Mouse (Mus musculus): ENCODE data around the gene Prkag2. TPM values are rescaled to one million over a fixed set of nuclear protein-coding genes. Genes with fewer than 3 reads are reported as not detected.

Gene Prkag2
- polyA plus RNA-seq, 1 experiment from 2014 or later = 24.4 TPM

- H3K36me3 ChIP-seq = no peaks in the 10 kb centered on the region
- H3K4me1 ChIP-seq = peaks cover 30% of the 10 kb centered on the region
- H3K4me2 ChIP-seq = peak overlapping the region; percentile 84; the same call in 1 of the 2 replicates
- WGBS = 74% methylated on average over 5 of the region's 5 CpGs
- no peak for ATAC-seq (ENCODE audit: insufficient number of reproducible peaks, insufficient read depth, low FRiP score, low TSS enrichment, low read depth)
- H3K9me3 ChIP-seq = no peaks in the 10 kb centered on the region
- H3K4me3 ChIP-seq = no peak overlapping the region
- H3K27me3 ChIP-seq = no peaks in the 10 kb centered on the region
- peak overlapping the region; percentile 99; the same call in 1 of the 2 replicates for H3K27ac ChIP-seq
- H3K9ac ChIP-seq = peak overlapping the region; percentile 77; the same call in 1 of the 2 replicates
Observed at GRCm38 (mm10) chr5:24843841-24844240, 256.6 kb downstream of the Prkag2 start.

- H3K9ac ChIP-seq = peak overlapping the region; percentile 77
- 1% methylated on average over 21 of the region's 21 CpGs for WGBS
- peak; percentile 16 for ATAC-seq (ENCODE audit: insufficient number of reproducible peaks, insufficient read depth, low FRiP score, low TSS enrichment, low read depth)
Observed at GRCm38 (mm10) chr5:24843103-24843475, 257.4 kb downstream of the Prkag2 start.

GRCm38 (mm10) chr5:24842274-24843102, 258.0 kb downstream of the Prkag2 start, which contains the start of gene Rheb:
TSS of gene Rheb (minus strand) at chr5:24842624.
- peak; percentile 97 for ATAC-seq (ENCODE audit: insufficient number of reproducible peaks, insufficient read depth, low FRiP score, low TSS enrichment, low read depth)
- Histone ChIP-seq H3K27ac (peak within 1 kb of the TSS; percentile 99), H3K4me2 (peak within 1 kb of the TSS; percentile 90), H3K27me3 (no peaks in the 10 kb centered on the region), H3K36me3 (no peaks in the 10 kb centered on the region), H3K9me3 (no peaks in the 10 kb centered on the region), H3K4me3 (peak within 1 kb of the TSS; percentile 91), H3K4me1 (peaks cover 38% of the 10 kb centered on the region), H3K9ac (peak within 1 kb of the TSS; percentile 95)
- under 1% methylated on average over 92 of the region's 92 CpGs for WGBS

More at GRCm38 (mm10) chr5:24843103-24843475, 257.4 kb downstream of the Prkag2 start:
- Histone ChIP-seq H3K9me3 (no peaks in the 10 kb centered on the region), H3K4me1 (peaks cover 35% of the 10 kb centered on the region), H3K27me3 (no peaks in the 10 kb centered on the region), H3K36me3 (no peaks in the 10 kb centered on the region), H3K27ac (peak overlapping the region; percentile 99), H3K4me2 (peak overlapping the region; percentile 84), H3K4me3 (peak overlapping the region; percentile 91)

GRCm38 (mm10) chr5:24841662-24842273, 258.7 kb downstream of the Prkag2 start:
- WGBS = 0% methylated on average over 46 of the region's 50 CpGs
- no peaks in the 10 kb centered on the region for H3K9me3 ChIP-seq
- H3K4me1 ChIP-seq = peaks cover 40% of the 10 kb centered on the region
- H3K9ac ChIP-seq = peak overlapping the region; percentile 95
- peak overlapping the region; percentile 91 for H3K4me3 ChIP-seq
- H3K27me3 ChIP-seq = no peaks in the 10 kb centered on the region
- H3K4me2 ChIP-seq = peak overlapping the region; percentile 90
- no peaks in the 10 kb centered on the region for H3K36me3 ChIP-seq
- peak; percentile 0; the same call in 1 of the 2 replicates for ATAC-seq (ENCODE audit: insufficient number of reproducible peaks, insufficient read depth, low FRiP score, low TSS enrichment, low read depth)
- H3K27ac ChIP-seq = peak overlapping the region; percentile 99

- Histone ChIP-seq H3K9me3 (no peaks in the 10 kb centered on the region), H3K9ac (peak overlapping the region; percentile 95), H3K4me2 (peak overlapping the region; percentile 90), H3K36me3 (no peaks in the 10 kb centered on the region), H3K27ac (no peak overlapping the region), H3K4me3 (peak overlapping the region; percentile 91), H3K4me1 (peaks cover 40% of the 10 kb centered on the region), H3K27me3 (no peaks in the 10 kb centered on the region)
- ATAC-seq (ENCODE audit: insufficient number of reproducible peaks, insufficient read depth, low FRiP score, low TSS enrichment, low read depth) = no peak
- WGBS = 20% methylated on average over 11 of the region's 11 CpGs
Observed at GRCm38 (mm10) chr5:24840975-24841431, 259.4 kb downstream of the Prkag2 start.

- no peak overlapping the region for H3K4me3 ChIP-seq
- no peaks in the 10 kb centered on the region for H3K9me3 ChIP-seq
- no peaks in the 10 kb centered on the region for H3K36me3 ChIP-seq
- peaks cover 24% of the 10 kb centered on the region for H3K4me1 ChIP-seq
- H3K9ac ChIP-seq = no peak overlapping the region
- no peak overlapping the region for H3K4me2 ChIP-seq
- H3K27ac ChIP-seq = no peak overlapping the region
- no peak for ATAC-seq (ENCODE audit: insufficient number of reproducible peaks, insufficient read depth, low FRiP score, low TSS enrichment, low read depth)
- WGBS = 85% methylated on average over 5 of the region's 5 CpGs
- H3K27me3 ChIP-seq = no peaks in the 10 kb centered on the region
Observed at GRCm38 (mm10) chr5:24834491-24834890, 266.0 kb downstream of the Prkag2 start.

- 92% methylated on average over 3 of the region's 3 CpGs for WGBS
- Histone ChIP-seq H3K9me3 (no peaks in the 10 kb centered on the region), H3K36me3 (no peaks in the 10 kb centered on the region), H3K4me3 (no peak overlapping the region), H3K27ac (no peak overlapping the region), H3K9ac (no peak overlapping the region), H3K27me3 (no peaks in the 10 kb centered on the region), H3K4me2 (no peak overlapping the region), H3K4me1 (peaks cover 12% of the 10 kb centered on the region; the same call in 1 of the 2 replicates)
- no peak for ATAC-seq (ENCODE audit: insufficient number of reproducible peaks, insufficient read depth, low FRiP score, low TSS enrichment, low read depth)
Observed at GRCm38 (mm10) chr5:24831912-24832311, 268.5 kb downstream of the Prkag2 start.

- H3K27me3 ChIP-seq = no peaks in the 10 kb centered on the region
- no peak overlapping the region for H3K4me2 ChIP-seq
- ATAC-seq (ENCODE audit: insufficient number of reproducible peaks, insufficient read depth, low FRiP score, low TSS enrichment, low read depth) = no peak
- no peak overlapping the region for H3K27ac ChIP-seq
- H3K9ac ChIP-seq = no peak overlapping the region
- no peaks in the 10 kb centered on the region for H3K36me3 ChIP-seq
- H3K4me3 ChIP-seq = no peak overlapping the region
- H3K4me1 ChIP-seq = peaks cover 28% of the 10 kb centered on the region; the same call in 1 of the 2 replicates
- WGBS = 86% methylated on average over 3 of the region's 3 CpGs
- no peaks in the 10 kb centered on the region for H3K9me3 ChIP-seq
Observed at GRCm38 (mm10) chr5:24828446-24828845, 272.0 kb downstream of the Prkag2 start.

GRCm38 (mm10) chr5:24827173-24827572, 273.3 kb downstream of the Prkag2 start:
- Histone ChIP-seq H3K9ac (no peak overlapping the region), H3K4me2 (no peak overlapping the region), H3K4me1 (peaks cover 30% of the 10 kb centered on the region; the same call in 1 of the 2 replicates), H3K27ac (no peak overlapping the region), H3K4me3 (no peak overlapping the region), H3K27me3 (no peaks in the 10 kb centered on the region), H3K9me3 (no peaks in the 10 kb centered on the region), H3K36me3 (no peaks in the 10 kb centered on the region)
- WGBS = 90% methylated on average over 2 of the region's 2 CpGs
- ATAC-seq (ENCODE audit: insufficient number of reproducible peaks, insufficient read depth, low FRiP score, low TSS enrichment, low read depth) = no peak

GRCm38 (mm10) chr5:24826056-24826770, 274.2 kb downstream of the Prkag2 start:
- Histone ChIP-seq H3K9ac (no peak overlapping the region), H3K27ac (no peak overlapping the region), H3K27me3 (no peaks in the 10 kb centered on the region), H3K4me2 (no peak overlapping the region), H3K4me3 (no peak overlapping the region), H3K9me3 (no peaks in the 10 kb centered on the region), H3K36me3 (no peaks in the 10 kb centered on the region), H3K4me1 (peaks cover 34% of the 10 kb centered on the region)
- 88% methylated on average over 9 of the region's 9 CpGs for WGBS
- no peak for ATAC-seq (ENCODE audit: insufficient number of reproducible peaks, insufficient read depth, low FRiP score, low TSS enrichment, low read depth)

GRCm38 (mm10) chr5:24825365-24826055, 274.9 kb downstream of the Prkag2 start:
- Histone ChIP-seq H3K4me3 (no peak overlapping the region), H3K9ac (no peak overlapping the region), H3K27ac (no peak overlapping the region), H3K9me3 (no peaks in the 10 kb centered on the region), H3K4me2 (no peak overlapping the region), H3K4me1 (peaks cover 35% of the 10 kb centered on the region), H3K27me3 (no peaks in the 10 kb centered on the region), H3K36me3 (no peaks in the 10 kb centered on the region)
- ATAC-seq (ENCODE audit: insufficient number of reproducible peaks, insufficient read depth, low FRiP score, low TSS enrichment, low read depth) = no peak
- 82% methylated on average over 4 of the region's 4 CpGs for WGBS
